Mouse (Mus musculus): Measurements from ENCODE around the gene Cblc.
"Not testable (repeated sequence)": the region's sequence is repeated elsewhere in the genome, so short reads cannot be mapped to it uniquely, and the experiment has no call there.

Cblc gene

DNA sequence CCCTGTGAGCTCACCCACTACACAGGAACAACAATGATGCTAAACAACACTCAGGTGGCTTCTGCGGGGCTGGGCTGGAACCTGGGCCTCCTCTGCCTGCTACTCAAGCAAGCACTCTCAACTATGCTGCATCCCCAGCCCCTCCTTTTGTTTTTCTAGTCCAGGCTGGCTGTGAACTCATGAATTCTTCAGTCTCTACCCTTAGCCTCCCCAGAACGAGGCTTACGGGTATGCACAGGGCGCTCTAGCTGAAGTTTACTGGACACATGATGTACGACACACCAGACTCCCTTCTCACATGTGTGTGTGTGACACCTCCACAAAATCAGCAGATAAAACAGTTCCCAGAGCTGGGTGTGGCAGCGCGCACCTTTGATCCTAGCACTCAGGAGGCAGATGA, 22.3 kb upstream of the Cblc start:
- DNase-seq (ENCODE audit: low read depth, low spot score), result no peak

DNA sequence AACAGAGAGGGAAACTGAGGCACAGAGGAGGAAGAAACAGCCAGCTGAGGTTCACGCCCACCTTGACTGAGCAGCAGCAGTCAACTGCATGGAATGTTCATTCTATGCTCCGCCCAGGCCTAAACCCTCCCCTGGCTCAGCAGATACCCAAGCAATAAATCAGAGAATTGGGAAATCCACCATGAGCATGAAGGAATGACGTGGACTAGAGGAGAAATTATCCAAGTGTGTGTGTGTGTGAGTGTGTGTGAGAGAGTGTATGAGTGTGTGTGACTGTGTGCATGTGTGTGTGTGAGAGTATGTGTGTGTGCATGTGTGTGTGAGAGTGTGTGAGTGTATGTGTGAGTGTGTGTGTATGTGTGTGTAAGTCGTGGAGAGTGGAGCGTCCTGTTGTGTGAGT, 21.8 kb upstream of the Cblc start:
- no peak for DNase-seq (ENCODE audit: low read depth, low spot score)

DNA sequence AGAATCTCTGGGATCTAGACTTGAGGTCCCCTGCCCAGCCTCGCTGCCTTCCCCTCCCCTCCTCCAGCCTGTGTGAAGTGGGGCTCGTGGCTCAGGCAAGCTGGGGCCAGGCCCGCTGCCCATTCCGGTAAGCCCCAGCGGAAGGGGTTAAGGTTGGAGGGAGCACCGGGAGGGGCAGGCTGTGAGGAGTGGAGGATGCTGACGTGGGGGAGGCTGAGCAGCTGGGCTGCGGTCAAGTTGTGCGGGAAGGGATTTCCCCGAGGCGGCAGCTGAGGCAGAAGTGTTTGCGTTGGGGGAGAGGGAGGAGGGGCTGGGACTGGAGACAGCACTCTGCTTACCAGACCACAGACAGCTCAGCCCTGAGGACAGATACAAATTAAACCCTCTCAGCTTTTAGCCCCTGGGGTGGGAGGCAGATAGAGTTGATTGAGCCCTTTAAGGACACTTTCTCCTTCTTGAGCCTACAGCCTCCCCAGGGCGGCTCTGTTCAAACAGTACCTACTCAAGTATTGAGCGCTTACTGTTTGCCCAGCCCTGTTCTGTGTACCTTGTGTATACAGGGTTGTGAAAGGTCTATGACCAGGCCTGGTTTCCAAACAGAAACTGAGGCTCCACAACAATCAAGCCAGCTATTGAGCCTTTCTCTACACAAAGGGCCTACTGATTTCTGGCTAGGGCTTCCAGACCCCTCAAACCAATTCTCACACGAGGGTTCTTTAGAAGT, 20.9 kb upstream of the Cblc start:
- no peak for DNase-seq (ENCODE audit: low read depth, low spot score)

DNA sequence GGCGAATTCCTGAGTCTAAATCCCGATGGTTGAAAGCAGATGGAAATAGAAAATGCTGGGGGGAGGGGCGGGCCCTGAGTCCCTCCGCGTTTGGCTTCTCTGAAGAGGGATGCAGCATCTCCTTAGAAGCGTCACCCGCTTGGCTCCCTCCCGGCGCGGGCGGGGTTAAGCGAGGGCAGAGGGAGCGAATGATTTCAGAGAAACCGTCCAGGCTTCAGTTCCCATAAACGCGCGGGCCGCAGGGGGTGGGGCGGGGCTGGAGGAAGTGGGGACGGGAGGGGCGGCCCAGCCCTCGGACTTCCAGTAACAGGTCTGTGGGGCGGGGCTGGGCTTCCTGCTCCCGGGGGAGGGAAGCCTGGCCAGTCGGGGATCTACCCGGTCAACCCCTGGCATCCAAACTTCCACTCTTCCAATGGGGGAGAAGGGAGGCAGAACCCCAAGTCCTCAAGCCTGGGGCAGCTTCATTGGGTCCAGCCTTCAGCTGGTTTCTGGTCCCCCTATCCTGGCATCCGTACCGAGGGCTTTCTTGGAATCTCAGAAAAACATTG, 19.7 kb upstream of the Cblc start:
- peak; percentile 75 for DNase-seq (ENCODE audit: low read depth, low spot score)

DNA sequence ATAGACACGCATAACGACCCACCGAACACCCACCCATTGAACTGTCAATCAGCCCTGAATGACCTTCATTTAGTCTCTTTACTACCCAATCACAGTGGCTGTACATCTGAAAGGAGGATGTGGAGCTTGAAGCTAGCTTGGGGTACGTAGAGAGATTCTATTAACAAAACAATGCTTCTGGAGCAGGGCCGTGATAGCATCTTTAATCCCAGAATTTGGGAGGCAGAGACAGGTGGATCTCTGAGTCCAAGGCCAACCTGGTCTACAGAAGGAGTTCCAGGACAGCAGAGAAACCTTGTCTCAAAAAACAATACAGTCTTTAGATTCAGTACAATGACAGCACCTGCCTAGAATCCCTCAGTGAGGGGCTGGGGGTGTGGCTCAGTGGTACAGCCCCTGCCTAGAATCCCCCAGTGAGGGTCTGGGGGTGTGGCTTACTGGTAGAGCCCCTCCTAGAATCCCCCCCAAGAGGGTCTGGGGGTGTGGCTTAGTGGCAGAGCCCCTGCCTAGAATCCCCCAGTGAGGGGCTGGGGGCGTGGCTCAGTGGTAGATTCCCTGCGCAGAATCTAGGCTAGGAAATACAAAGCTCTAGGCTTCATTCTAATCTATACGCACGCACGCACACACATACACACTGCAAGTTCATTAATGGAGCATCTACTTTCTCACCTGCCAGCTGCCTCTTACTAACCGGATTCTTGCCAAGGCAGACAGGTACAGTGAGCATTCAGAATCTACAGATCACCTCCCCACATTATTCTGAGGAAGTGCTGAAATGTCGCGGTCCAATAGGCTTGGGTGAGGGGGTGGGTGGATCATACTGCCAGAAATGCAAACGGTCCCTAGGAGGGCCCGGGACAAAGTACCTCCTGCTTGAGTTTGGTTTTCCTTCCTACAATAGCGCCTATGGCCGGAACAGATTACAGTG, 19.0 kb upstream of the Cblc start:
- no peak for DNase-seq (ENCODE audit: low read depth, low spot score)

DNA sequence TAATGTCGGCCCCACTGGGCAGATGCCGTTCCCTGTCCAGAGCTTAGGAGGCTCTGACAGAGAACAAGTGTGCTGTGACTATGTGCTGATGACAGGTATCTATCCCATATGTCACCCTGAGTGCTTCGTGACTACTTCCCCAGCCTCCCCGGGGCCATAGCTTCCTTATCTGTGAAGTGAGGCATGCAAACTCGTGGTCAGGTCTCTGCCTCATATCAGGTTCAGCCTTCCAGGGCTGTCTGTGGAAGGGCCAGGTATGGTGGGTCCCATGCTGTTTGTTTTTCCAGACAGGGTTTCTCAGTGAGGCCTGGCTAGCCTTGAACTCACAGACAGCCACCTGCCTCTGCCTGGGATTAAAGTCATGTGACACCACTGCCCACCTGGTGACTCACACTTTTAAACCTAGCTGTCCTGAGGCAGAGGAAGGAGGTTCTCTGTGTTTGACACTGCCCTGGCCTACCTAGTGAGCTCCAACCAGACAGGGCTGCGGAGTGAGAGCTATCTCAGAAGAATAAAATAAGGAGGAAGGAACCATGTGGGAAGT, 17.0 kb upstream of the Cblc start:
- DNase-seq (ENCODE audit: low read depth, low spot score), result no peak

DNA sequence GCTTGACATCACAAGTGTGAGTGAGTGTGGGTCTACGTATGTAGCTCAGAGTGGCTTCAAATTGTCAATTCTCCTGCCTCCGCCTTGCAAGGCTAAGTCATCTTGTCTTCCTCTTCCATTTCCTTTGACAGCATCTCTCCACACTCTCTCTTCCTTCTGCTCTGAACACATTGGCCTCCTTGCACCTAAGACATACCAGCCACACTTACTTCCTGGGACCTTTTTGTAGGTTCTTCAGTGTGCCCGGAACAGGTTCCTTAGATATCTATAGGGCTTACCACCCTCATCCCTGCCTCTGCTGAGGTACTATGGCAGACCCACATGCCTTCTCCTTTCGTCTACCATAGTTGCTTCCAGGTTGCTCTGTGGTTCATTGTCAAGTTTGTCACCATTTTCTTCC, 16.6 kb upstream of the Cblc start:
- DNase-seq (ENCODE audit: low read depth, low spot score), result no peak

DNA sequence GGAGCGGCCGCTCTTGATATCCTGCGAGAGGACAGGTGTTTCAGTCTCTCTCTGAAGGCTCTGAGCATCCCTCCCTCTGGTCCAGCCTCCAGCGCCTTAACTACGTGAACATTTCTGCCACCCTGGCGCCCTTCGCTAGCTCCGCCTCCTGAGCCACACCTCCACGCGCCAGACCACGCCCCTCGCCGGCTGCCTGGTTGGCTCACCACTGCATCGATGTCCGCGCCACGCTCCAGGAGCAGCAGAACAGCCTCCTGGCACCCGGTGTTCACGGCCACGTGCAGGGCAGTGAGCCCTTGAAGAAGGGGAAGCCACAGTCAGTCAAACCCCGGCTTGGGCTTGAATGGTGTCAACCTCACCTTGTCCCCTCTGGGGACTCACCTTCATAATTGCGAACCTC, 14.5 kb upstream of the Cblc start:
- no peak for DNase-seq (ENCODE audit: low read depth, low spot score)

DNA sequence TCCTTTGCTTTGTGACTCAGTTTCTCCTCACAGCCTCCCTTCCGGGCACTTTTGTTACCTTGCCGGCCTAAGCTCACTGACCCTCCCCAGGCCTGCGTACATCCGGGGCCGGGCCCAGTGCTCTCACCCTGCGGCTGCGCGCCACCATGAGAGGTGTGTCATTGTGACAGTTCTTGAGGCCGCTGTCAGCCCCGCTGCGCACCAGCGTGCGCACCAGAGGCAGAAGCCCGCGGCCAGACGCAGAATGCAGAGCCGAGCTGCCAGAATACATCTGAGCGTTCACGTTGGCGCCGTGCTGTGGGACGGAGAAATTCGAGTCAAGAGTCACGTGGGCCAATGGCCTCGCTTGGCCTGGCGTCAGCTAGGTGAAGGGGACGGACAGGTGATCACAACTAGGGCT, 12.8 kb upstream of the Cblc start:
- DNase-seq (ENCODE audit: low read depth, low spot score), result no peak

DNA sequence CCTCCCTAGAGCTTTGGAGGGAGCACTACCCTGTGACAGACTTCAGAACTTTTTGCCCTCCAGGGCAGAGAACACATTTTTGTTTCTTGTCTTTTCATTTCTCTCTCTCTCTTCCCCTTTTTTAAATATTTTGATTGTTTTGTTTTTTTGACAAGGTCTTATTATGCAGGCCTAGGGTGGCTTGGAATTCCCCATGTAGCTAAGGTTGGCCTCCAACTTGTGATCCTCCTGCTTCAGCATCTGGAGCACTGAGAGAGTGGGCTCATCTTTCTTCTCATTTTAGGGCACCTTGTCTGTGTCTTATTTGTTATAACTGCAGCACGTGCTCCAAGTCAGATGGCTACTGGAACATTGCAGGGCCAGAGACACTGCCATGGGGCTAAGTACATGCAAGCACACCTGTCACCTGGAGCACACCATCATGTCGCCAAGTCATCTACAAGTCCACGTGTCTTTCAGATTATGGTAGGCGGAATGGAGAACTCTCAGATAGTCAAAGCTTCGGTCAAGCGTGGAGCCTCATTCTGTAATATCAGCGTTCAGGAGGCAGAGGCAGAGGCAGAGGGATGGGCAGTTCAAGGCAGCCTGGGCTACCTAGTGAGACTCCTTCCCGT, 9.9 kb upstream of the Cblc start:
- DNase-seq (ENCODE audit: low read depth, low spot score), result no peak

DNA sequence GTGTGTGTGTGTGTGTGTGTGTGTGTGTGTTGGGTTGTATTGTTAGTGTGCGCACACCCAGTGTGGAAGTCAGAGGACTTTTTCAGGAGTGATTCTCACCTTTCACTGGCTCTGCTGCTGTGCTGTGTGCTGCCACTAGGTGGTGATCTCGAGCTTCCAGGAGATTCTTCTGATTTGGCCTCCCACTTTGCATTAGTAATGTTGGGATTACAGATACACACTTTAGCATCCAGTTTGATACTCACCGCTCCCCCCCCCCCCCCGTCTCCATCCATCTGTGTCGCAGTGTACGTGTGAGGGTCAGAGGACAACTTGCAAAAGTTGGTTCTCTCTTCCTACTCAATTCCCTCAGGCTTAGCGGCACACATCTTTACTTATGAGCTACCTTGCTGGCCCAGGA, 6.4 kb upstream of the Cblc start:
- no peak for DNase-seq (ENCODE audit: low read depth, low spot score)

DNA sequence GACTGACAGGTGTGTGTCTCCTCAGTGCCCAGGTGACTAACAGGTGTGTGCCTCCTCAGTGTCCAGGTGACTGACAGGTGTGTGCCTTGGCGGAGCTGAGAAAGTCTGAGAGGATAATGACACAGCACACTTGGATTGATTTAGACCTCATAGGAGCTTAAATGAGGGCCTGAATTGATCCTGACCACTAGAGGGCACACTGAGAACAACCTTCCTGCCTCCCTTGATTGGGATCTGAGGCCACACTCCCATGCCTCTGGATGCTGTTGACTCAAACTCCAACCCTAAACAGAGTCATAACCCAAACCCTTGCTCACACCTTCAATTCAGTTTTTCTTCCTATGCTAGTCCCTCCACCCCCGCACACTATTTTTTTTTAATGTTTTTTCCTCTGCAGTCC, 4.2 kb upstream of the Cblc start:
- no peak for DNase-seq (ENCODE audit: low read depth, low spot score)

DNA sequence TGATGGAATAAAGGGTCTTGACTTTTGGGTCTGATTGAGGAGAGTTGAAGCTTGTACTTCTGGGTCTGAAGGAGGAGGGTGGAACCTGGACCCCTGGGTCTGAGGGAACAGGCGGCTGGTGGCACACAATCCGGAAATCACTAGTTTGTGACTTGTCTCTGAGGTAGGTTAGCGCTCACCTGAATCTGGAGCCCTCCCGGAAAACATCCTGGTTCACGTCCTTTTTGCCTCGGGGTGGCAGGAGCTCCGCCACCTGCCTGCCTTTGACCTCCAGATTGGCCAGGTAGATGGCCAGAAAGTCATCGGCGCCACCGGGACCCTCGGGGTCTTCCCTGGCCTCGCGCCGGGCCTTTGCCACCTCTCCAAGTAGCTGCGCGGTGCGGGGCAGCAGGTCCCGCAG, 355 bp downstream of the Cblc start:
- no peak for DNase-seq (ENCODE audit: low read depth, low spot score)

DNA sequence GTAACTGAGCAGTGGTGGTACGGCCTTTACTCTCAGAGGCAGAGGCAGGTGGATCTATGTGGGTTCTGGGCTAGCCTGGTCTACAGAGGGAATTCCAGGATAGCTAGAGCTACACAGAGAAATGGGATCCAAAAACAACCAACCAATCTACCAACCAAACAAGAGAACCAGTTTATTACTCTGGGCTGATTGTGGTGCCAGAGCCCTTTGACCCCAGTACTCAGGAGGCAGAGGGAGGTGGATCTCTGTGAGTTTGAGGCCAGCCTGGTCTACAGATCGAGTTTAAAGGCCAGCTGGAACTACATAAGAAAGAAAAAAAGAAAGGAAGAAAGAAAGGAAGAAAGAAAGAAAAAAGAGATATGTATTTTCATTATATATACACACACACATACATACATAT, 1.4 kb downstream of the Cblc start:
- no peak for DNase-seq (ENCODE audit: low read depth, low spot score)

DNA sequence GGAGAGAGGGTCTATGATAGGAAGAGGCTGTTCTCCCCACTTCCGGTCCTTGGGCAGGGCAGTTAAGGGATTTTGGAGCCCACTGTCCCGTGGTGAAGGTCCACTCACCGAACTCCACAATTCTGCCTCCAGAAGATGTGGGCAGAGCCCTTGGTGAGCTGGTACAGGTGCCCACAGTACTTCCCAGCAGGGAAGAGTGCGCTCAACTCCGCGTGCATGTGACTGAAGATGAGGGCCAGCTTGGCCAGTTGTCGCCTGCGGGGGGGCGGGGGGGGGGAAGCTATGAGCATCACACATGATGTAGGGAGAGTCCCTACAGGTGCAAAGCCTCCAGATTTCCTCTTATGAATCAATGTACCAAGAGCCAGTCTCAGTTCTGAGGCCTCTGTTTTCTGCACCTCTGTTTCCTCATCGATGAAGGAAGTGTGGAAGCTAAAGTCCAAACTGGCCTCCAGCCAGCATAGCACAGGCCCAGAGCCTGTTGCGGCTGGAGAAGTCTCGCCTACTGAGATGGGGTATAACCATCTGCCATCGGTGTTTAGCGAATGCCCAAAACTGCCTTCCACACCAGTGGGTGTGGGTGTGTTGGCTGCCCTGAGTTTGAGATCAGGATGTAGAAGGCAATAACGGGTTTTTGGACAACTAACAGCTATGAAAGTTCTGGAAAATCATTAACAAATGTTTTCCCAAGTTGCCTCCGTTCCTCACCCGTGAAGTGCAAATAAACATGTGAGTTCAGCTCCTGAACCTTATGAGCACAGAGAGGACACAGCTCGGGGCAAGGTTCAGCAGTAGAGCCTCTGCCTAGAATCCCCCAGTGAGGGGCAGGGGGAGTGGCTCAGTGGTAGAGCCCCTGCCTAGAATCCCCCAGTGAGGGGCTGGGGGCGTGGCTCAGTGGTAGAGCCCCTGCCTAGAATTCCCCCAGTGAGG, 3.6 kb downstream of the Cblc start:
- DNase-seq (ENCODE audit: low read depth, low spot score), result no peak

DNA sequence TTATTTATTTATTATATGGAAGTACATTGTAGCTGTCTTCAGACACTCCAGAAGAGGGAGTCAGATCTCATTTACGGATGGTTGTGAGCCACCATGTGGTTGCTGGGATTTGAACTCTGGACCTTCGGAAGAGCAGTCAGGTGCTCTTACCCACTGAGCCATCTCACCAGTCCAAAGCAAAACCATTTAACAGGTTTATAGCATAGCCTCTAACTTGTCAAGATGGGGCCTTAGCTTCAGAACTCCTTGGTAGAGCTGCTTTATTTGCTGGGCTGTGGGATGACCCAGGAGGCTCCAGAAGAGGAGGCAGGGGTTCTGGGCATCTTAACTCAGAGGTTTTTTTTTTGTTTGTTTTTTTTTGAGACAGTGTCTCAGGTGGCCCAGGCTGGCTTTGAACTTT, 5.1 kb downstream of the Cblc start:
- not testable (repeated sequence) for DNase-seq (ENCODE audit: low read depth, low spot score)

DNA sequence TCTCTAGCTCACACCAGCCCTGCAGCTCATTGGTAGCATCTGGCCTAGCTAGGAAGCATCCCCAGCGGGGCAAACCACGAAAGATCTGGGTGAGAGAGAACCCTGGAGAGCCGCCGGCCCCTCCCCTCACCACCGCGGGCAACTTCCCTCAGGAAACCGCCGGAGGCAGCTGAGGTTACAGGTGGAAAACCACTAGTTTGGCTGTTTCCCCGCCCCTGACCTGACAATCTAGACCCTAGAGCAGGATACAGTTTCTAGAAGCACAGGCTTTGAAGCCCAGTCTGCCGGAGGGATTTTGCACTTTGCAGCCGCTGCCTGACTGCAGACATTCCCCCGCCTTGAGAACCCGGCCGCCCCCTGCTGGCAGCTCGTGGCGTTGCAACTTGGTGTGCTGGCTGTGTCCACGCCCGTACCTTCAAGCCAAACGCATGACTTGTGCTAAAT, 6.7 kb downstream of the Cblc start:
- peak; percentile 78 for DNase-seq (ENCODE audit: low read depth, low spot score)

DNA sequence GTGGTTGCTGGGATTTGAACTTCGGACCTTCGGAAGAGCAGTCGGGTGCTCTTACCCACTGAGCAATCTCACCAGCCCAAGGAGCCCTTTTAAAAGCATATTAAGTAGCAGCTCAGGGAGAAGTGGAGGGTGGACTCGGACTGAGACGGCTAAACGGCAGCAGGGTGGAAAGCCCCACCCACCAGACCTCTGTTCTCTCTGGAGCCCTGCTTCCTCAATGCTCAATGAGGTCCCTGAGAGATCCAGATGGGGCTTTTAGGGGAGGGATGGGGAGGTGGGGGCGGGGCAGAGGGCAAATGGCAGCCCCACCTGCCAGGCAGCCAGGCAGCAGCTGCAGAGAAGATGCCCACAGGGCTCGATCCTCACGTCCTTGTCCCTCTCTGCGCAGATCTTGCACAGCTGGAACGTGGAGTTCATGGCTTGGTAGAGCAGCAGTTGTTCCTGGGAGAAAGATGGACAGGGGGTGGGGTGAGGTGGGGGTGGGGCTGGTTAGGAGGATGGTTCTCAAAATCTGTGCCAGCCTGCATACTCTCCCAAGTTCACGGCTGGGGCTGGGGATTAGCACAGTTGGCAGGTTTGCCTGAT, 10.6 kb downstream of the Cblc start:
- DNase-seq (ENCODE audit: low read depth, low spot score), result no peak

DNA sequence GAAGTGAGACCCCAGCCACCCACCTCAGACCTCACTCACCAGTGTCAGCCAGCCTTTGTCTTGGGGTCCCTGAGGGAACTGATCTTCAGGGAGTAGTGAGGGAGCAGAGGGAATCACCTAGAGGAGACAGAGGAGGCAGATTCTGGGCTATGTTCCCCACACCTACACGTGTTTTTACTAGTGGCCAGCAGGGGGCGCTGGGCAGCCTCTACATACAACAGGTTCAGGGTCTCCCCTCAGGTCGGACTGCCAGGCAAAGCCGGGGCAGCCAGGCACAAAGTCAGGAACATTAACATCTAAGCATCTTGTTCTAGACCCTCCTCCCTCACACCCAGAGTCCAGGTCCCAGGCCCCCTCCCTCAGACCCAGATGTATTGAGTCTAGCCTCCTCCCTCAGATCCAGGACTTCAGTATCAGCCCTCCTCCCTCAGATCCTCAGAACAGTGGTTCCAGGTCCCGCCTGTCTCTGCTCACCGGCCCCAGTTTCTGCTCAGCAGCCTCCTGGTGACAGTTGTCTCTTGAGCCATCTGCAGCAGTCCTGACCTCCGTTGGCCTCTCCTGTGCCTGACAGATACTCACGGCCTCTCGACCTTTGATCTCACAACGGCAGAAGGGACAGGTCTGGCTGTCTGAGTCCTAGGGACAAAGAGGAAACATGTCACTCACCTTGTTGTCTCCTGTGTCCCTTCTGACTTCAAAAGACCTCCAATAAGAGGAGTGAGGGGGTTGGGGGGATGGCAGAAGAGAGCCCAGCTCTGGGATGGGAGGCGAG, 11.7 kb downstream of the Cblc start:
- no peak for DNase-seq (ENCODE audit: low read depth, low spot score)

DNA sequence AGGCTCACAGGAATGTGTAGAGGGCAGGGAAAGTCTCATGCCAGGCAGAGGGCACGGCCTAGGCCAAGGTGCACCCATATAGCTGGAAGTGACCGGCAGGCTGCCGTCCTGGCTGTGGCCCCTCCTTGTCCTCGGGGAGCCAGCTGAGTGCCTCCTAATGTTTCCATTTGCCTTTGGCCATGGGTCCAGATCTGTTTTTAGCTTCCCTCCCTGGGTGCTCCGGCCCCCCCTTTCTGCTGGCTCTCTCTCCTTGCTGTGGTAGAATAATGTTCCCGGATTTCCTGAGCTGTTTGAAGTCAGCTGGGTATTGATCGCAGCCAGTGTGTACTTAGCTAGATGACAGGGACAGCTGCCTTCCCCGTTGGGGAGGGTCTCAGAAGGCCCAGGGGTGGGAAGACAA, 13.0 kb downstream of the Cblc start:
- DNase-seq (ENCODE audit: low read depth, low spot score), result no peak

All from WW6 (cell line).